Mouse (Mus musculus): ENCODE data around the gene Mt1.

DNA sequence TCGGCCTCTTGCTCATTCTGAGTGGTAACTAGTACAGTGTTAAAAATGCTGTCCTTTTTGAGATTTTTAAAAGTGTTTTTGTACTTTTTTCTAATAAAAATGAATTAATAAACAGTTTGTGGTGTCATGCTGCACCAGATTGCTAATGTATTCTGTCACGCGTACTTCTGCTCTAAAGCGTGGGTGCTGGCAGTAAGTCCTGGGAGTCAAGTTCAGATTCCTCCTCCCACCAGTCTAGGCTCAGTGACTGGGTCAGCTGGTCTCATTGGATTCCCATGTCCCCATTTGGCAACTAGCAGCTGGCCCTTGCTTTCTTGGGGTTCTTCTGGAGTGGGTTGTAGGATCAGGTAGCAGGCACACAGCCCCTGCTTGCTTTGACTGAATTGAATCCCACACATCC lies 48.8 kb upstream of the Mt1 start:
- TF ChIP-seq CTCF (IDR thresholded peaks at IDR 0.05; ENCODE audit: extremely low read depth, insufficient read length, insufficient replicate concordance, low read depth, low read length) (no peak), POLR2A (IDR thresholded peaks at IDR 0.05; ENCODE audit: low read depth, low read length) (no peak)

Data from small intestine, adult 2 months (tissue).